Mouse (Mus musculus): ENCODE results near the gene Gm17490.

- TF ChIP-seq HCFC1 (IDR thresholded peaks at IDR 0.05; ENCODE audit: borderline replicate concordance, insufficient read depth, low read length) (peak; percentile 65; the same call in 1 of the 2 replicates), ZC3H11A (IDR thresholded peaks at IDR 0.05; ENCODE audit: borderline replicate concordance, low read depth, low read length) (peak; percentile 76), MAFK (IDR thresholded peaks at IDR 0.05; ENCODE audit: insufficient read depth, low read depth, low read length) (no peak), ZNF384 (IDR thresholded peaks at IDR 0.05; ENCODE audit: low read depth, low read length) (no peak)
Observed at GRCm38 (mm10) chr2:11602506-11603489, 23.3 kb downstream of the Gm17490 start.
